Mouse (Mus musculus) MEL (cell line): ENCODE results near the gene Sec16a.

Experiments
- CHD2 ChIP-seq: IDR thresholded peaks from 2 replicates; pipeline ENCODE4 v1.6.1; 2011; ENCODE audit warnings: low read length, improper control_type of control experiment
- E2F4 ChIP-seq: IDR thresholded peaks from 2 replicates; pipeline ENCODE4 v1.6.1; 2011; ENCODE audit warnings: low read depth, low read length, improper control_type of control experiment, borderline replicate concordance
- HCFC1 ChIP-seq: IDR thresholded peaks from 2 replicates; pipeline ENCODE4 v1.6.1; 2012; ENCODE audit warnings: low read depth, mild to moderate bottlenecking, inconsistent platforms, low read length, improper control_type of control experiment, moderate library complexity
- SIN3A ChIP-seq: IDR thresholded peaks from 2 replicates; pipeline ENCODE4 v1.6.1; 2012; ENCODE audit warnings: low read length, improper control_type of control experiment, inconsistent platforms

DNA sequence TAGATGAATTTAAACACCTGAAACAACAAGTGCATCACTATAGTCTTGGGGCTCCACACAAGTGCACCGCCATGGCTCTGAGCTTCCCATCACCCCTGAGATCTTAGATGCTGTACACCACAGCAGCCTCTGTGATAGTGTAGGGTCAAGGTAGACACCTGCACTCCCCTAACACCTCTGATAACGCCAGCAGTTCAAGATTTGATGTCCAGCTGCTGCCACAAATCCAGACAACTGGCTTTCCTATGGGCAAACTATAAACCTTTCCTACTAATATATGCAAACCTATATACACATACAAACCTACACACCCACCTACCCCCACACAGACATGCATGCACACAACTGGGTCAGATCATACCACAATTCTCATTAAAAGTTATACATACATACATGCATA is 20.5 kb downstream of the Sec16a start:
- TF ChIP-seq CHD2 (no peak), E2F4 (no peak), HCFC1 (no peak), SIN3A (no peak)
